Mouse (Mus musculus) right cerebral cortex, postnatal 25 days (tissue): ENCODE results near the gene Fas.

ENCODE experiments used
- DNase-seq: peaks from one replicate; pipeline ENCODE4 v3.0.0; 2022

Gene Fas

GRCm38 (mm10) chr19:34284826-34285225 is 5.6 kb upstream of the Fas start:
- no peak for DNase-seq

GRCm38 (mm10) chr19:34287221-34287620 is 3.2 kb upstream of the Fas start:
- DNase-seq: no peak

GRCm38 (mm10) chr19:34287656-34288415 is 2.6 kb upstream of the Fas start:
- no peak for DNase-seq

GRCm38 (mm10) chr19:34288696-34289095 is 1.8 kb upstream of the Fas start:
- DNase-seq: no peak

GRCm38 (mm10) chr19:34290872-34291341 is 441 bp downstream of the Fas start:
- DNase-seq: no peak

- DNase-seq: no peak
Observed at GRCm38 (mm10) chr19:34291379-34291778, 913 bp downstream of the Fas start.

- no peak for DNase-seq
Observed at GRCm38 (mm10) chr19:34291956-34292355, 1.5 kb downstream of the Fas start.

- DNase-seq: no peak
Observed at GRCm38 (mm10) chr19:34292701-34293100, 2.2 kb downstream of the Fas start.

- no peak for DNase-seq
Observed at GRCm38 (mm10) chr19:34293376-34293947, 3.0 kb downstream of the Fas start.

GRCm38 (mm10) chr19:34295442-34295841 is 5.0 kb downstream of the Fas start:
- DNase-seq: no peak

GRCm38 (mm10) chr19:34298531-34298930 is 8.1 kb downstream of the Fas start:
- no peak for DNase-seq

GRCm38 (mm10) chr19:34299229-34299628 is 8.8 kb downstream of the Fas start:
- no peak for DNase-seq

- DNase-seq: no peak
Observed at GRCm38 (mm10) chr19:34300430-34300829, 10.0 kb downstream of the Fas start.

GRCm38 (mm10) chr19:34304917-34305316 is 14.5 kb downstream of the Fas start:
- DNase-seq: no peak

GRCm38 (mm10) chr19:34306794-34307193 is 16.3 kb downstream of the Fas start:
- no peak for DNase-seq

- no peak for DNase-seq
Observed at GRCm38 (mm10) chr19:34312151-34312728, 21.8 kb downstream of the Fas start.

- DNase-seq: no peak
Observed at GRCm38 (mm10) chr19:34328051-34328450, 37.6 kb downstream of the Fas start.

- peak; percentile 53 for DNase-seq
Observed at GRCm38 (mm10) chr19:34334300-34334699, 43.8 kb downstream of the Fas start.

GRCm38 (mm10) chr19:34344702-34345101 is 54.2 kb downstream of the Fas start:
- DNase-seq: no peak

GRCm38 (mm10) chr19:34345616-34346267 is 55.3 kb downstream of the Fas start:
- no peak for DNase-seq

GRCm38 (mm10) chr19:34353291-34353805 is 62.9 kb downstream of the Fas start:
- no peak for DNase-seq

GRCm38 (mm10) chr19:34362639-34363038 is 72.2 kb downstream of the Fas start:
- no peak for DNase-seq

- no peak for DNase-seq
Observed at GRCm38 (mm10) chr19:34369551-34369950, 79.1 kb downstream of the Fas start.
